Mouse (Mus musculus) large intestine, adult 2 months (tissue): ENCODE measurements around the gene Cct5. TPM values are rescaled to one million over a fixed set of nuclear protein-coding genes. Genes with fewer than 3 reads are reported as not detected.

ENCODE experiments used
- DNase-seq: peaks from one replicate; pipeline ENCODE4 v3.0.0-alpha.2; 2012; ENCODE audit warnings: low read depth, low spot score
- WGBS: fragments of 180-500 bp; shearing (Covaris S2); methylation state at CpG from one replicate; pipeline ENCODE4 v1.1.7; 2018; 5-methylcytosine and 5-hydroxymethylcytosine counted together
- polyA plus RNA-seq: library from polyadenylated mRNA; depleted of rRNA; stranded (reverse); fragments of >200 nt; gene quantifications from 2 replicates; pipeline ENCODE4 v1.2.3, GENCODE M21; 2012; rRNA removed

Gene Cct5
- 91.9 and 111 TPM in 2 replicates for polyA plus RNA-seq

DNA sequence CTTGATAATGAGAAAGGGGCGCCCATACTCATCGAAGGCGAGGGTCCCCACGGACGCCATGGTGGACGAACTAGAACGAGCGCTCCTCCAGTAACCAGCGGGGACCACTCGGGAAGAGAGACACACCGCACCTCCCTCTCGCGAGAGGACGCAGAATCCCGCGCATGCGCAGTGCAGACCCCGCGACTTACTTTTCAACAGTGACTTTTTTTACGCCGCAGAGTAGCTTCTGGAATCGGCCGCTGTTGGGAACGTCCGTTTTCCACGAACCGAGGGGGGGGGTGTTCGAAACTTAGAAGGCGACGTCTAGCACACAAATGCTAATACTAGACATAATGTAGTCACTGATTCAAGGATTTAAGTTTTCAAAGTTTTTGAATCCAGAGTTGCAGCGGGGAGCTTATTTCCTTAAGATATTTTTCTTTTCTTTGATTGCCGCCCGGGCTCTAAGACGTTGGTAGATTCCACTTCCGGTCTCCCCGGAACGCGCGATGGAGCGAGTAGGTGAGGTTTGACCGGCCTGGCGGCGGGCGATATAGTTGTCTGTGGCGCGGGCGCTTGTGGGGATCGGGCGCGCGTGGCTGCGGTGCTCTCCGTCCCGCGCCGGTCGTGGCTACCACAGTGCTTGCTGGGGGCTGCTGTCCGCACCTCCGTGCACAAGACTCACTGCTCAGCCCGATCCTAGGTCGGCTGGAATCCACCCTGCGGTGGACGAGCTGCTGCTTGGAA, at the start of gene Cct5, which contains the start of gene Fam173b:
Cct5 (minus strand) TSS at position 159 of the 729 bp plus-strand sequence.
Fam173b (plus strand) TSS at position 207 of the 729 bp plus-strand sequence.
- peak; percentile 85 for DNase-seq
- under 1% methylated on average over 63 of the region's 63 CpGs for WGBS

DNA sequence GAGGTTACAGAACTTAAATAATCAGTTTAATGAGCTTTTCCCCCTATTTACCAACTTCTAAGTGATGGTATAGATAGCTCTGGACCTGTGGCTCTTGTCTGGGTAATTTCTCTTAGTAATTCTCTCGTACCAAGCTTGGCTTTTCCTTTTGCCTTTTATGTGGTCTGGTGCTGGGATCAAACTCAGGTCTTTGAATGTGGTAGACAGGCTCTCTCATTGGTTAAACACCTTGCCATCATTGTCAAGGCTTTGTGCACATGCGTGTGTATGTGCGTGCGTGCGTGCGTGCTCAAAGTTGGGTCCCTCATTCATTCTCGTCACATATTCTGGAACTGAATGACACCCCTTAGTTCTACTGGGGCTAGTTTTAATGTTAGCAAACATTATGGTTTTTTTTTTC, 49.2 kb upstream of the Cct5 start:
- WGBS: 57% methylated on average over 7 of the region's 7 CpGs
- DNase-seq: no peak

DNA sequence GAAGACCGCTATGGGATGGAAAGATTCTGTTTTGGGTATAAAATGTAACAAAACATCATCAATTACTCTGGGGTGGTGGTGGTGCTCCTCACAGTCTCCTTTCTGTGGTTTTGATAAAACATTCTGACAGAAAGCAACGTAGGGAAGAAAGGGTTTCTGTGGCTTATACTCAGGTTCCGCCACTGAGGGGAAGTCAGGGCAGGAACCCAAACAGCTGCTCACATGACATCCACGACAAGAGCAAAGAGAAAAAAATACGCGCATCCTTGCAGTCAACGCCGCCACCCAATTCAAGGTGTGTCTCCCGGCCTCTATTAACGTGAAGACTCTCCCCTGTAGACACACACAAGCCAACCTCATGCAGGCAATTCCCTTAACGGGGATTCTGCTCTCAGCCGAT, 48.1 kb upstream of the Cct5 start:
- WGBS: 82% methylated on average over 12 of the region's 12 CpGs

DNA sequence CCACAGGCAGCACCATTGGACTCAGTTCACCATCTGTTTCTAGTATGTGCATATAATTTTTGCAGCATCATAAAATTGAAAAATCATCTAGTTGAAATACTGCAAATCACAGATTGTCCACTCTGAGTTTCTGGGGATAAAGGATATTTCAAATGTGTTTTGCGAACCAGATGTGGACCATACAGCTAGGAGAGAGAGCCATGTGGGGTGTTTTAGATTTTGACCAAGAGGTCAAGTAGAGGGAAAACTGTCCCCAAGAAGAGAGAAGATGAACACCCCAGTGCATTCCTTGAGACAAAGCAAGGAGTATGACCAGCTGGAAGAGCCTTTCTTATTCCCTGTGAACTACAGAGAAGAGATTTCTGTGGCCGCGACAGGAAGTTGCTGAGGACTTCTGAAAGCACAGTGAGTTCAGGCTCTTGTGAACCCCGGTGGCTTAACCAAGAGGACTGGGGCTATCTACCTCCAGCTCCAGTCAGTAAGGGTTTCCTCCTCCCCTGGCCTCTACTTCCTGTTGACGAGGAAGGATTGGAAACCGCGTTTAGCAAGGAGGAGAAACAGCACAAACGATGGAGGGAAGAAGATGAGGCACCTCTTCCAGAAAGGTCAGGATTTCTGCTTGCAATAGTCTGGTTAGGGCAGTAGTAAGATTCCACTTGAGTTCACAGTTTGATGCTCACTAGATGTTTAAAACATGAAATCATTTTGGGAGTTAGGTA, 46.4 kb upstream of the Cct5 start:
- DNase-seq: no peak
- WGBS: 62% methylated on average over 8 of the region's 8 CpGs

More for the DNA sequence above, 48.1 kb upstream of the Cct5 start:
- DNase-seq: no peak

DNA sequence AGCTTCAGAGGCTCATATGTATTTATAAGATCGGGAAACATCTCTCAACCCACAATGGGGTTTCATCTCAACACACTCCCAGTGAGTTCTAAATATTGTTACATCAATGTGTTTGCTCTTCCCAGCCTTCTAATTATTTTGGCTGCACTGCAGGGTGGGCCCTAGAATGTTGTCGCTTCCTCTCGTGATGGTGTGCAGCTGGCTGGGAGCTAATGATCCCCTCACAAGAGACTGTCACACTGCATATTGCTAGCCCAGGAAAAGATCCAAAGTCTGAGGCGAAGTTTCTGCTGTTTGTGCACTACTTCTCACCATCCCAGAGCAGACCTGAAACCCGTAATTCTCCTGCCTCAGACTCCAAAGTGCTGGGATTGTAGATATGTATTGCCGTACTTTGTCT, 45.6 kb upstream of the Cct5 start:
- 82% methylated on average over 6 of the region's 6 CpGs for WGBS
- DNase-seq: no peak

DNA sequence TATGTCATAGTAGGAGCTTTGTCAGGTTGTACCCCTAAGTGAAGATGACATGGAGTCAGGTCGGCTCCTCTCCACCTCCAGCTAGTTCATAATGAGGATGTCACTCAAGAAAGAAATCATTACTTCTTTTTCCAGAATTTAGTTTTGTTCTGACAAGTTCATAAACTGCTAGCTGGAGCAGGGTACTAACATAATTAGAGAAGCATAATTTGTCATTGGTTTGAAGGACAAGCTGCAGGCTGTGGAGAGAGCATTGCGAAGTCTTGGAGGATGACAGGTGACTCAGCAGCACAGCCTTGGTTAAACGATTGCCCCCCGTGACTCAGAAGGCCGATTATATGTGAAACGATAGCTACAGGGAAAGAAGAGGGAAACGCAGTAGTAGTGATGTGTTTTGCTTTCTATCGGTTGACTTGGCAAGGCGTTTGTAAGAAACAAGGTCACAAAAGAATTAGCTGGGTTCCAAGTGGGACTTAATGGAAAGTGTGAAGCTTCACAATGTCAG, 34.5 kb upstream of the Cct5 start:
- no peak for DNase-seq
- WGBS: 75% methylated on average over 9 of the region's 9 CpGs

DNA sequence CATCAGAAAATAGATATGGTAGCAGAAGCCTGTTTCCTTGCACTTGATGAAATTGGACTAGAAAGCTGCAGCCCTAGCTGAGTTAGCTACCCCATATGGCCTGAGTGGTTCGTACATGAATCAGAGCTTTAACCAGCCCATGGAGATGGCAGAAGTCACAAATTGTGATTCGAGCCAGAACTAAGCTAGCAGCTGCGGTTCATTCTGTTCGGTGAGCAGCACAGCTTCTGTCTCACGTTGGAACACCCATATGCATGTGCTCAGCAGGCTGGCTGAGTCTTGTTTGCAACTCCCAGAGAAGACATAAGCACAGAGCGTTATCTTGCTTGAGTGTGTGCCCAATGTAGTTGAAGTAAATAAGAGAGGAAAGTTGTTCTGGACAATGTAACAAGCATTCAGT, 33.0 kb upstream of the Cct5 start:
- DNase-seq: no peak
- WGBS: 78% methylated on average over 6 of the region's 6 CpGs

DNA sequence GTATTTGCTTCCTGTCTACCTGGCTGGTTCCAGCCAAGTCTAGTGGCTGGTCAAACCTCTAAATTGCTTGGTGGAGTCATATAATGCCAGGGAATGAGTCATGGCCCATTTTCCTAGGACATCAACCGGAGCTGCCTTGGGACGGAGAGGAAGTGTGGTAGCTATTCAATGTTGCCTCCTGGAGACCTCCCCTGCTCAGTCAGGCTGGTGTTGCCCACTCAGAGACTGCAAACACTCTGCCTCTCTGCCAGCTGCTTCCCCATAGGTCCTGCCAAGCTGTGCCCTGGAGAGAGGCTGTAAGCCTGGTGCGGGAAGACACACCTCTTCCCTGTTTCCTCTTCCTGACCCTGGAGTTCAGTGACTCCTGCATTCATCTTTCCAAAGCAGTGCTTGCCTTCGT, 30.9 kb upstream of the Cct5 start:
- WGBS: 30% methylated on average over 4 of the region's 4 CpGs
- DNase-seq: peak; percentile 45

DNA sequence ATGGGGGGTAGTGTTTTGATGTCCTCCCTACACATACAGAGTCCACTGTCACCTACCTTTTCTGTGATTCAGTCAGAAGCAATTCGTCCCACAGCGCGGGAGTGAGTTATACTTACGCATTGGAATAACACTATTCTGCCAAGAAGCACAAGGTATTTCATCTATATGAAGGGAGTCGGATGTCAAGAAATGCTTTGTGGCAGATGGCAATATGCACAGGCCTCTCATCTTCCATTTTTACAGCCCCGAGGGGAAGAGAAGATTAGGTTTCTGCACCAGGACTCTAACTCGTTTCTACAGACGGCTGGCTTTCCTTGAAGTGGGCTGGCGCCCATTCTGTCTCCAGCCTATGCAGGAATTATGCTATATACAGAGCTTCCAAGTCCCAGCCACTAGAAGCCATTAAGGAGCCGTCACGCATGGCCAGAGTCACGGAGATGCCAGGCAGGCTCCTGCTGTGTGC, 29.8 kb upstream of the Cct5 start:
- WGBS: 89% methylated on average over 12 of the region's 12 CpGs
- DNase-seq: no peak

DNA sequence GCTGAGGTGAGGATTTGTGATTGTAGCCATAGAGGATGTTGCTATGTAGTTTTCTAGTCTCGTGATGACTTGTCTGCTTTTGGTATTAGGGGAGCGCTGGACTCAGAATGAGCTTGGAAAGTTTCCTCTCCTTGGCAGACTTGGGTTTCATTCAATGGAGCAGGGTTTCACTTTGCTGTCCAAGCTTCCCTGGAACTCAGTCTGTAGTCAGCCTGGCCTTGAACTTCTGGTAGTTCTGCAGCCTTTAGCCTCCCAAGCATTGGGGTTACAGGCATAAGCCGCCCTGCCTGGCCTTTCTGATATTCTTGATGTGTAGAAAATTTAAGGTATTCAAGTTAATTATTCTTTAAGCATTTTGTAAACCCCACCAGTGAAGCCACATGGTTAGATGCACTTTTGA, 28.0 kb upstream of the Cct5 start:
- DNase-seq: no peak
- WGBS: 82% methylated on average over 3 of the region's 3 CpGs

DNA sequence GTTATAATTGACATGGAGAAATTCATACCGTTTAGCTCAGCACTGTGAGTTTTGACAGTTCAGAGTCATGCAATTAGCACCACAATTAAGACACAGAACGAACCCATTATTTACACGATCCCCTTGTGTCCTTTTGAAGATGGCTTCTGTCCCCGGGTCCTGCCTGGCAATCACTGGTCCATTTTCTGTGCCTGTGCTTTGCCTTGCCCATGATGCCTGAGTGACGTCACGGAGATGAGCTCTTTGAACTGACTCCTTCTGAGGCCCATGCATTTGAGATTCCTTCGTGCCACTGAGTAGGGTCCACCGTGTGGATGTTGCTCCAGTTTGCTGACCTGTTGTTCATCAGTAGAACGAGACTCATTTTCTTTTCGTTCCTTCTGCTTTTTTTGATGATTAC, 26.6 kb upstream of the Cct5 start:
- WGBS: 77% methylated on average over 10 of the region's 10 CpGs
- DNase-seq: no peak

DNA sequence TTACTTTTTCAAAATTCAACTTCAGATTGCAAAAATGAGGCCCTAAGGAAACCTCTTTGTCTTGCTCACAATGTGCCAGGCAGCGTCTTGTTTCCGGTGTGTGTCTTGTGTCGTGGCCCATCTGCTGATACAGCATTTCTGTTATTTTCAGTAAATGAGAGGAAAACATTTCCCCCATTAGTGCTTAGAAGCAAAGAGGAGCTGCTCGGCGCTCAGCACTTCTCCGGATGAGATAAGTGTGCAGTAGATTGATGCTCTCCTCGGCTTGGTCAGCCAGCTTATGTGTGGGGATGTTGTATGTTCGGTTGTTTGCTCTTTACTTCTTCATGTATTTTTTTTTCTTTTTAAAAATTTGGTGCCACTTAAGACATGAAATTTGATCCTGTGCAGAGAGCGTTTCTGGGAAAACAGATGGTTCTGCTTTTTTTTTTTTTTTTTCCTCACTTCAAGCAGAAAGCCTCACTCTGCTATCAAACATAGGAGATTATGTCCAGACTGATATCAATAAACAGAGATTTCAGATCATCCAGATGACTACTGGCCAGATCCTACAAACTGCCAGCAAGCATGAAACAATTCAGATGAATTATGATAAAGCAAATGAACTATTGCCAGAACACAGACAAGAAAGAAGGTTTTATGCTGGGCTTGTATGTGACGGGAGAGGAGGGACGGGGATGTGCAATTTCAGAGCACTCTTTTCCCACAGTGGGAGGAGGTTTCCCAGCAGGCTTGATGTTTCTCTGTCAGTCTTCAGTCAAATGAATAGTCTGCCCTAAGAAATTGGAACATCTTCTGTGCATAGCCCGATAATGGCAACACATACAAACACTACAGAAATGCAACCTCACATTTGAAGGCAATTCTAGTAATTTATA, 25.9 kb upstream of the Cct5 start:
- WGBS: 65% methylated on average over 12 of the region's 12 CpGs
- DNase-seq: no peak

DNA sequence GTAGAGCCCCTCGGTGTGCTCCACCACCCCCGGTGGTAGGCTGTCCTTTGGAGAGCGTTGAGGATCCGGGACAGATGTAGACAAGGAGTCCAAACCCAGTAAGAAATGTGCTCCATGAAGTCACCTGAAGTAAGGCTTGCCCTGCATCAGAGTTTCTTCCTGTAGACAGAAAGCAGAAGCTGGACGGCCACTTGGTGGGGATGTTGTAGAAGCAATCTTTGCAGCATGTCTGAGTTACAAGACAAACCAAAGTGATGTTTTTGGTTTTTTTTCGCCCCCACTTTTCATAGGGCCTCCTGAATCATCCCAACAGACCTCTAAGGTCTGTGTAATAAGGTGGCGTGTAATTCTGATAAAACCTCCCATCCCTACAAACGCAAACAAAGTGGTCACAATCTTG, 17.9 kb upstream of the Cct5 start:
- no peak for DNase-seq

DNA sequence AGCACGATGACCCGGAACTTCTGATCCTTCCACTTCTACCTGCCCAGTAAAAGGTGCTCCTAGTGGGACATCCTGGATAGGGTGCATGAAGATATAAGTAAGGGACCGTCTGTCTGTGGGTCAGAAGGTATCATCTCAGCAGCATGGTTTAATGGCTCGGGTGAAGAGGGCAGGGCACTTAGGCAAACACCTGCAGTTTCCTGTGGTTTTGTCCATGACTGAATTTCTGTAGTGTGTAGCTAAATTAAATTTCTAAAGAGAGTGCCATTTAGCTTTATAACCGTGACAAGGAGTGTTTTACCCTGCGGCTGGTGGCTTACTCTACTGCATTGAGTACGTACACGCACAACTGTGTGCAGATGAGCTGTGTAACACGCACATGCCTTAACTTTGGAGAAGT, 15.7 kb upstream of the Cct5 start:
- DNase-seq: no peak
- 87% methylated on average over 9 of the region's 9 CpGs for WGBS

More for the DNA sequence above, 17.9 kb upstream of the Cct5 start:
- WGBS: 92% methylated on average over 8 of the region's 8 CpGs

DNA sequence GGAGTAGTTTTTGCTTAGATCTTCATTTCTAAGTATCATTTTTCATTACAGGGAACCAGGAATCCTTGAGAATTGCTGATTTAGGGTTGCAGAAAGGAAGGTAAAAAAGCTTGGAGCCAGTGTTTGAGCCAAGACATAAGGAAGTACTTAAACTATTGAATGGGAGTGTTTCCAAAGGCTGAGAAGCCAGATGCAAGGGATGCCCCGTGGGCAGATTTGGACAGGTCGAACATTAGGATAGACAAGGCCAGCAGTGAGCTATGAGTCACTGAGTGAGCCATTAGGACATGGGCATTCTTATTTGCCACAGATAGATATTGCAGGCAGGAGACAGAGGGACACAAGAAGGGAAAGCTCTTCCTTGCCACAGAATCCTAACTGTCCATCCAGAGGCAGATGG, 13.1 kb upstream of the Cct5 start:
- no peak for DNase-seq
- 65% methylated on average over 2 of the region's 2 CpGs for WGBS

DNA sequence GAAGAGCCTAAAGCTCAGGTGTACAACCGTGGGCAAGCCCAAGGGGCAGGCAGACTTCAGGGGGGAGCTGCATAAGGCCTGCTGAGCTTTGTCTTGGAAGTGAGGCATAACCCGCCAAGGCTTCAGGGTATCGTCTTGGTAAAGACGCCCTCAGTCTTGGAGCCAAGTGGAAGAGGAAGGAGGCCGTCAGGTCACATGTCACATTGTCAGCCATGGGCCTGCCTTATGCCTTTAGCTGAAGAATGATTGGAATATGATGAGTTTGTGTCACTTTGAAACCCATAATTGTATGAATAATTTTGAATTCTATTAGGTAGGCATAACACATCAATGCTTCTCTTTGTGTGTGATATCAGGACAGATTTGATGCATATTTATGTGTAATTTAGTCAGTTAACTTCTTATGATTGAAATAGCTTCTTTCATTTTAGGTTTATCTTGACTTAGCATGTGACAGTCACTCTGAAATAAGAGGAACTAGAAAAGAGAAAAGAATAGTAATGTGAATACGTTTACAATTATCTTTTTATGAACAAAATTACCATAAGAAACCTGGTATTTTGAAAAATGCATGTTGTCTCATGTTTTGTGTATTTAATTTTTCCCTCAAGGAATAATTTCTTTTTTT, 12.3 kb upstream of the Cct5 start:
- DNase-seq: no peak
- 91% methylated on average over 6 of the region's 6 CpGs for WGBS

DNA sequence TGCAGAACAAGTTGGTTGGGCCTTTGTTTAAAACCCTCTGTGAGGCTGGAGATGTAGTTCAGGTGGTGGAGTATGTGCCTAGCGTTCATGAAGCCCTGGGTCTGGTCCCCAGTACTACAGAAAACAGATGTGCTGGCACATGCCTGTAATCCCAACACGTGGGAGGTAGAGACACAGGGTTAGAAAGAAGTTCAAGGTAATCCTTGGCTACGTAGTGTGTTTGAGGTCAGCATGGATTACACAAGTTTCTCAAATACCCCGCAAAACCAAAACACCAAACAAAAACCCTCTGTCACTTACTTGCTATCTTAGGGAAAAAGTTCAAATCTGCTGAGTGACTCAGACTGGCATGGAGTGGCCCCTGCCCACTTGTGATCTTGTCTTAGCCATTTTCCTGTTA, 10.4 kb upstream of the Cct5 start:
- DNase-seq: no peak

DNA sequence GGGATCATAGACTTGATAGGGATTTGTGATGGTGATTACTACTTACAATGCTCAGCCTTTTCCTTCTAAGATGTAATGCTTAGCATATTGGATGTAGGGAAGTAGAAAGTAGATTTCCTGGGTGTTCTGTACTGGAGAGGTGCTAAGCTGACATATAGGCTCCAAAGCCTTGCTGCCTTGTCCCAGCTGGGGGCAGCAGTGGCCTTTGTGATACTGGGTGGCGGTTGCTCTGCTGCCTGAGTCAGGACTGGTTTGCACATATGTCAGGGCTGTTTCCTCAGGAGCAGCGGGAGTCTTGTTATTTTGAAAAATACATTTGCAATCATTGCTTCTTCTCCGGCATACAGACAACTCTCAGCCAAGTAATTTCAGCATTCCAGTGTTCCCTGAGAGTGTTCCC, 9.4 kb upstream of the Cct5 start:
- WGBS: 77% methylated on average over 3 of the region's 3 CpGs
- no peak for DNase-seq

More for the DNA sequence above, 10.4 kb upstream of the Cct5 start:
- WGBS: 91% methylated on average over 4 of the region's 4 CpGs

DNA sequence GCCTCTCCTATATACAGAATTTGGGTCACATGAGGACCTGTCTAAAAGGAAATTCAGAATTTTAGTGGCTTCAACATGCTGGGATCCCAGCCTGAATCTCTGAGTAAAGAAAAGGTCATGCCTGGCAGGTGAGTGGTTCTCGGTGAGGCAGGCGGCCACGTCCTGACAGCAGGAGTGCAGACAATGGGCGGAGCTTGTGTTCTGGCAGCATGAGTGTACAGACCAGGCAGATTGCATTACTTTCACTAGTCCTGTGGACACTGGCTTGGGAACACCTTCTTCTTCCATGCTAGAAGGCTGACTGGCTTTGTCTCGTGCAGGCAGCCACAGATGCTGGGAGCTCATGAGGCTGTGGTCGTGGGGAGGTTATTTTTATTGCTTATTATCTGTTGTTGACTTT, 5.2 kb upstream of the Cct5 start:
- peak; percentile 45 for DNase-seq
- WGBS: 33% methylated on average over 6 of the region's 6 CpGs
